Mouse (Mus musculus) heart, postnatal 0 days (tissue): ENCODE results near the gene Tfcp2l1. TPM values are rescaled to one million over a fixed set of nuclear protein-coding genes. Genes with fewer than 3 reads are reported as not detected.
A peak's percentile ranks its signal among the peaks of the same experiment; 100 is the strongest.

Experiments used
- ATAC-seq: fragments of 200-750 bp; cut with Nextera tagmentation; 2 replicates; pipeline ENCODE4 v1.8.0; 2017; ENCODE audit warnings: low read depth, moderate number of reproducible peaks, moderate library complexity; ENCODE audit not compliant: insufficient read depth
- DNase-seq: peaks from one replicate; pipeline ENCODE4 v3.0.0-alpha.2; 2016; ENCODE audit warnings: low spot score
- H3K27ac ChIP-seq: fragments of 300-500 bp; sonication (generic); 2 replicates; pipeline ENCODE4 v1.5.1; 2014; ENCODE audit warnings: low read depth, mild to moderate bottlenecking
- H3K27me3 ChIP-seq: fragments of 300-500 bp; sonication (generic); 2 replicates; pipeline ENCODE4 v1.6.1; 2014; ENCODE audit warnings: low read length, mixed read lengths; ENCODE audit not compliant: control insufficient read depth, insufficient read depth
- H3K36me3 ChIP-seq: fragments of 300-500 bp; sonication (generic); replicated peaks from 2 replicates; pipeline ENCODE4 v1.6.1; 2014; ENCODE audit warnings: low read length, mixed read lengths; ENCODE audit not compliant: control insufficient read depth, insufficient read depth
- H3K4me1 ChIP-seq: fragments of 300-500 bp; sonication (generic); 2 replicates; pipeline ENCODE4 v1.6.1; 2014; ENCODE audit warnings: antibody characterized with exemption; ENCODE audit not compliant: control insufficient read depth, insufficient read depth
- H3K4me2 ChIP-seq: fragments of 300-500 bp; sonication (generic); 2 replicates; pipeline ENCODE4 v1.6.1; 2014; ENCODE audit warnings: low read depth, mild to moderate bottlenecking, low read length, moderate library complexity
- H3K4me3 ChIP-seq: fragments of 300-500 bp; sonication (generic); 2 replicates; pipeline ENCODE4 v1.5.1; 2014; ENCODE audit warnings: low read depth, low read length
- H3K9ac ChIP-seq: fragments of 300-500 bp; sonication (generic); replicated peaks from 2 replicates; pipeline ENCODE4 v1.6.1; 2014; ENCODE audit warnings: low read depth, low read length, mixed read lengths
- H3K9me3 ChIP-seq: fragments of 300-500 bp; sonication (generic); replicated peaks from 2 replicates; pipeline ENCODE4 v1.6.1; 2016; ENCODE audit warnings: low read length; ENCODE audit not compliant: control insufficient read depth
- CTCF ChIP-seq: IDR thresholded peaks from 2 replicates; pipeline ENCODE4 v1.5.1; 2016; ENCODE audit warnings: antibody characterized with exemption, control low read depth, low read depth
- EP300 ChIP-seq: IDR thresholded peaks from 2 replicates; pipeline ENCODE4 v1.6.1; 2016; ENCODE audit warnings: antibody characterized with exemption, low read depth
- WGBS: fragments of 180-500 bp; shearing (Covaris S2); extraction: QIAGEN DNeasy Blood & Tissue Kit; methylation state at CpG from one replicate; pipeline ENCODE4 v1.1.7; 2014; 5-methylcytosine and 5-hydroxymethylcytosine counted together
- polyA plus RNA-seq: library from polyadenylated mRNA; unstranded; fragments of >200 nt; fragmentation: Nextera tagmentation; extraction: Ambion mirVana; gene quantifications from 2 replicates; pipeline ENCODE4 v1.2.1, GENCODE M21; 2015
- total RNA-seq: library from RNA; depleted of rRNA; stranded (reverse); fragments of >200 nt; gene quantifications from 2 replicates; pipeline ENCODE4 v1.2.3, GENCODE M21; 2014; ENCODE audit warnings: low replicate concordance

Gene Tfcp2l1
- total and polyA plus RNA-seq, 2 experiments from 2014 or later, result 0.64 to 1.4 TPM

DNA sequence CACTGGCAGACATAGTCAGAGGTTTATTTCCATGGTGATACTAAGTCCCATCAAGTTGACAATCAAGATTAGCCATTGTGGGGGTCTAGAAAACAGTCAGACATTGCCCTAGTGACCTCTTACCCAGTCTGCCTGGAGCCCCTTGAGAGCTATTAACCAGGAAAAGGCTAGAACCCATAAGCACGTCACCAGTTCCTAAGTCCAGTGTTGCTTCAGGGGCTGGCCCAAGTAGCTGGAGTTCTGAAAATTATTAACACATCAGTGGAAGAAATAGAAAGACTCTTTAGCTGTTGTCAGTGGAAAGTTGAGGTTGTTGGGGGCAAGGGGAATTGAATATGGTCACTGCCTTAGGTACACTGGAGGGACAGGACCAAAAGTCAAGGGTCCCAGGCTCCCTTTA, 54.2 kb downstream of the Tfcp2l1 start:
- ATAC-seq (no peak), DNase-seq (no peak)
- H3K9ac ChIP-seq, result no peak overlapping the region
- H3K4me3 ChIP-seq, result no peak overlapping the region
- H3K4me1 ChIP-seq, result no peaks in the 10 kb centered on the region
- WGBS, result 88% methylated on average over 1 of the region's 1 CpGs
- H3K36me3 ChIP-seq, result no peaks in the 10 kb centered on the region
- H3K9me3 ChIP-seq, result no peaks in the 10 kb centered on the region
- TF ChIP-seq CTCF (no peak), EP300 (no peak)
- no peaks in the 10 kb centered on the region for H3K27me3 ChIP-seq
- no peak overlapping the region for H3K27ac ChIP-seq
- H3K4me2 ChIP-seq, result no peak overlapping the region

DNA sequence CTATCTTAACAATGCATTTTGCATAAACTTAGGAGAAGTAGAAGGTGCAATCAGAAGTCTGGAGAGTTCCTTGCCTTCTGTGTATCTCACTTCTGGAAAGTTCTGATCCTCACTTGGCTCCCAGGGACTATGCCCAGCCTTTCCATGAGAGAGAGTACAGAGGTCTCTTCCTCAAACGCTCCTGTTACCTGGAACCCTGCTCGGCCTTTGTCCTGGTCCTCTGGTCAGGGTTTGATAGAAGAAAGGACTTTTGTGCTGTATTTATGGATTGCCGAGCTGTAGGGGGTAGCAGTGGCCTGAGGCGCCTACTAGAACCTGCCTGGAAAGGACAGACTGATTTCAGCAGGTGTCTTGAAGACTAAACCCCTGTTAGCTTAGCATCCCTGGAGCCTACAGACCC, 55.9 kb downstream of the Tfcp2l1 start:
- no peaks in the 10 kb centered on the region for H3K27me3 ChIP-seq
- H3K27ac ChIP-seq, result no peak overlapping the region
- no peaks in the 10 kb centered on the region for H3K36me3 ChIP-seq
- no peak overlapping the region for H3K9ac ChIP-seq
- ATAC-seq, result no peak
- H3K4me1 ChIP-seq, result no peaks in the 10 kb centered on the region
- H3K4me2 ChIP-seq, result no peak overlapping the region
- H3K4me3 ChIP-seq, result no peak overlapping the region
- no peaks in the 10 kb centered on the region for H3K9me3 ChIP-seq
- TF ChIP-seq EP300 (no peak), CTCF (no peak)
- WGBS, result 78% methylated on average over 4 of the region's 4 CpGs
- no peak for DNase-seq

DNA sequence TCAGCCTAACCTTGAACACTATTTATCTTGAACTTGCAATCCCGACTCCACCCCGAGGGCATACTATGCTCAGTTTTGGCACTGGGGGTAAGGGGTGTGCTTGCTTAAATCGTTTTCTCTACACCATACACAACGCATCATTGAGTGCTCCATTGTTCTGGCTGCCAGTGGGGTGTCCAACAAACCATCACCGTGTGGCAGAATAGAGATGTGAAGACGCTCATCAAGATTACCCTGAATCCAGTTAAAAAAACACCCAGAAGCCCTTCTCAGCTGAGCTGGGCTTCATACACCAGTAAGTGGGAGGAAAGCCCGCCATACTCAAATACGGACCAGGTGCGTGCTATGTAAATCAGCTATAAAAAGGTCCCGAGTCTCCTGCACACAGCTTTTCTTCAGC, 60.0 kb downstream of the Tfcp2l1 start:
- H3K4me2 ChIP-seq, result no peak overlapping the region
- H3K27me3 ChIP-seq, result no peaks in the 10 kb centered on the region

DNA sequence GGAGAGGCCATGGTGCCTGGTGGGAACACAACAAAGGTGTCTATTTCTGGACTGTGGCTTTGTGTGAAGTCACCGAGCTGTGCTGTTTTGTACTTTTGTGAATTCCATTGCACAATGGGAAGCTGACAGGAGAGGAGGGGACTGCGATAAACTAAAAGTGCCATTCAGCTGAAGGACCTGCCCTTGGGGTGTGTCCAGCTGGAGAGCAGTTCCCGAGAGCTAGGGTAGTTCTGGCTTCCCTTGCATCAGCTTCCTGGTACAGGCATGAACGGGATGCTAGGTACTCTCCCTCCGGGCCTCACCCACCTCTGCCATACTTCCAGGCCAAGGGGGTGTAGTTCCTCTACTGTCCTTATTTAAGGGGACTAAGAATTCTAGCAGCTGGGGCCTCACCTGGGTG, 62.1 kb downstream of the Tfcp2l1 start:
- 23% methylated on average over 5 of the region's 5 CpGs for WGBS
- H3K9me3 ChIP-seq, result no peaks in the 10 kb centered on the region
- no peak overlapping the region for H3K4me3 ChIP-seq
- H3K4me2 ChIP-seq, result no peak overlapping the region
- TF ChIP-seq EP300, result no peak
- no peak for TF ChIP-seq CTCF
- H3K36me3 ChIP-seq, result no peaks in the 10 kb centered on the region
- H3K27me3 ChIP-seq, result no peaks in the 10 kb centered on the region
- no peak overlapping the region for H3K27ac ChIP-seq
- 0 out of 2 replicates have a peak, but pooled peaks cover 6% of the 10 kb centered on the region for H3K4me1 ChIP-seq
- ATAC-seq (peak; percentile 67), DNase-seq (peak; percentile 15)
- H3K9ac ChIP-seq, result no peak overlapping the region

More for the DNA sequence above, 60.0 kb downstream of the Tfcp2l1 start:
- H3K9ac ChIP-seq, result no peak overlapping the region
- no peak overlapping the region for H3K27ac ChIP-seq
- no peak overlapping the region for H3K4me3 ChIP-seq
- ATAC-seq (no peak), DNase-seq (no peak)
- H3K4me1 ChIP-seq, result 0 out of 2 replicates have a peak, but pooled peaks cover 6% of the 10 kb centered on the region
- TF ChIP-seq EP300, result no peak
- TF ChIP-seq CTCF, result no peak
- 84% methylated on average over 10 of the region's 10 CpGs for WGBS
- no peaks in the 10 kb centered on the region for H3K36me3 ChIP-seq
- no peaks in the 10 kb centered on the region for H3K9me3 ChIP-seq

DNA sequence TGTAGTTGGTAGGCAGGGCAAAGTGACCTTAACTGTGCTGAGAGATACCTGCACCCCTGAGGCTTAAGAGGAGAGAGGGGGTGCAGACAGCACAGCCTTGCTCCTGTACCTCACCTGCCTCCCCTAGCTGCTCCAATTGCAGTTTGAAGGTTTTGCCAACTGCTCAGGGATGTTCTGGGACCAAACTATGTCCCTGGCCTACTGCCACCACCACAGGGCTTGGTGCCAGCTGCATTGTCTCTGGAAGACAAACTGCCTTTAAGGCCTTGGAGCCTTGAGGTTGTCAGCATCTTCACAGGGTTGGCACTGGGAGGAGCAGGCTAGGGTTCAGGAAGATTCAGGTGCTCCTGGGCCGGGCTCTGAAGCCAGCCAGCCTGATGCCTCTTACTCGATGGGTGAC, 66.7 kb downstream of the Tfcp2l1 start:
- Histone ChIP-seq H3K27me3 (no peaks in the 10 kb centered on the region), H3K27ac (no peak overlapping the region), H3K4me2 (no peak overlapping the region), H3K9me3 (no peaks in the 10 kb centered on the region), H3K9ac (no peak overlapping the region), H3K4me3 (no peak overlapping the region), H3K36me3 (no peaks in the 10 kb centered on the region), H3K4me1 (0 out of 2 replicates have a peak, but pooled peaks cover 6% of the 10 kb centered on the region)
- TF ChIP-seq EP300 (no peak), CTCF (no peak)
- whole genome bisulfite sequencing, result 64% methylated on average over 2 of the region's 2 CpGs
- DNase-seq (no peak), ATAC-seq (no peak)

DNA sequence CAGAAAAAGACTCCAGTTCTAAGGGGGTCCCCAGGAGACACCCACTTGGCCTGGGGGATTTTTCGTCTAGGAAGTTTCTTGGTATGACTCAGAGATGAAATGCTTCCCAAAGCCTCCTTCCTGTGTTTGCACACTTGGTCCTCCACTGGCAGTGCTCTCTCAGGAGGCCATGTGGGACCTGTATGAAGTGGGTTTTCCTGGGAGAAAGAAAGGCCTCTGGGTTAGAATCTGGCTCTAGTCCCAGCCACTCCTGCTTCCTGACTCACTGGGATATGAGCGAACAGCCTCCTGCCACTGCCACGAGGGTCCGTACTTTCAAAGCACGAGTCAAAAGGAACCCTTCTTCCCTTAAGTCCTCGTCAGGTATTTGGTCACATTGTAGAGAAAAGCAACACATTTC, 70.2 kb downstream of the Tfcp2l1 start:
- DNase-seq, result no peak
- Histone ChIP-seq H3K4me2 (no peak overlapping the region), H3K9ac (no peak overlapping the region), H3K4me1 (no peaks in the 10 kb centered on the region), H3K36me3 (no peaks in the 10 kb centered on the region), H3K27ac (no peak overlapping the region), H3K27me3 (no peaks in the 10 kb centered on the region), H3K9me3 (no peaks in the 10 kb centered on the region), H3K4me3 (no peak overlapping the region)
- ATAC-seq, result no peak
- WGBS, result 54% methylated on average over 6 of the region's 6 CpGs
- TF ChIP-seq CTCF (no peak), EP300 (no peak)
